Mouse (Mus musculus) heart, embryonic 11.5 days (tissue): ENCODE data around the gene Ikzf3. TPM values are rescaled to one million over a fixed set of nuclear protein-coding genes. Genes with fewer than 3 reads are reported as not detected.

Experiments
- ATAC-seq: fragments of 200-750 bp; cut with Nextera tagmentation; replicated peaks from 2 replicates; pipeline ENCODE4 v1.8.0; 2017; ENCODE audit warnings: moderate library complexity; ENCODE audit not compliant: insufficient number of reproducible peaks, low FRiP score, low TSS enrichment
- H3K27ac ChIP-seq: fragments of 300-500 bp; sonication (generic); 2 replicates; pipeline ENCODE4 v1.5.1; 2014; ENCODE audit warnings: mild to moderate bottlenecking, low read depth, low read length
- H3K27me3 ChIP-seq: fragments of 300-500 bp; sonication (generic); 2 replicates; pipeline ENCODE4 v1.6.1; 2014; ENCODE audit warnings: mild to moderate bottlenecking, low read length, mixed read lengths; ENCODE audit not compliant: control insufficient read depth, insufficient read depth
- H3K36me3 ChIP-seq: fragments of 300-500 bp; sonication (generic); 2 replicates; pipeline ENCODE4 v1.6.1; 2014; ENCODE audit warnings: mild to moderate bottlenecking, low read length, moderate library complexity, mixed read lengths; ENCODE audit not compliant: control insufficient read depth, insufficient read depth
- H3K4me1 ChIP-seq: fragments of 300-500 bp; sonication (generic); 2 replicates; pipeline ENCODE4 v1.6.1; 2014; ENCODE audit warnings: low read length; ENCODE audit not compliant: control insufficient read depth, insufficient read depth
- H3K4me2 ChIP-seq: fragments of 300-500 bp; sonication (generic); 2 replicates; pipeline ENCODE4 v1.6.1; 2014; ENCODE audit warnings: mild to moderate bottlenecking, moderate library complexity
- H3K4me3 ChIP-seq: fragments of 300-500 bp; sonication (generic); 2 replicates; pipeline ENCODE4 v1.5.1; 2014; ENCODE audit warnings: low read depth, low read length
- H3K9ac ChIP-seq: fragments of 300-500 bp; sonication (generic); 2 replicates; pipeline ENCODE4 v1.6.1; 2014; ENCODE audit warnings: mild to moderate bottlenecking, low read depth, low read length, moderate library complexity
- H3K9me3 ChIP-seq: fragments of 300-500 bp; sonication (generic); replicated peaks from 2 replicates; pipeline ENCODE4 v1.6.1; 2016; ENCODE audit warnings: low read length; ENCODE audit not compliant: control insufficient read depth
- WGBS: fragments of 180-500 bp; shearing (Covaris S2); extraction: QIAGEN DNeasy Blood & Tissue Kit; methylation state at CpG from one replicate; pipeline ENCODE4 v1.1.7; 2014; ENCODE audit not compliant: insufficient replicate concordance; 5-methylcytosine and 5-hydroxymethylcytosine counted together
- polyA plus RNA-seq: library from polyadenylated mRNA; unstranded; fragments of >200 nt; fragmentation: Nextera tagmentation; extraction: Ambion mirVana; gene quantifications from 2 replicates; pipeline ENCODE4 v1.2.1, GENCODE M21; 2014

Gene Ikzf3
- polyA plus RNA-seq, 1 experiment from 2014 or later: 0.13 TPM

DNA sequence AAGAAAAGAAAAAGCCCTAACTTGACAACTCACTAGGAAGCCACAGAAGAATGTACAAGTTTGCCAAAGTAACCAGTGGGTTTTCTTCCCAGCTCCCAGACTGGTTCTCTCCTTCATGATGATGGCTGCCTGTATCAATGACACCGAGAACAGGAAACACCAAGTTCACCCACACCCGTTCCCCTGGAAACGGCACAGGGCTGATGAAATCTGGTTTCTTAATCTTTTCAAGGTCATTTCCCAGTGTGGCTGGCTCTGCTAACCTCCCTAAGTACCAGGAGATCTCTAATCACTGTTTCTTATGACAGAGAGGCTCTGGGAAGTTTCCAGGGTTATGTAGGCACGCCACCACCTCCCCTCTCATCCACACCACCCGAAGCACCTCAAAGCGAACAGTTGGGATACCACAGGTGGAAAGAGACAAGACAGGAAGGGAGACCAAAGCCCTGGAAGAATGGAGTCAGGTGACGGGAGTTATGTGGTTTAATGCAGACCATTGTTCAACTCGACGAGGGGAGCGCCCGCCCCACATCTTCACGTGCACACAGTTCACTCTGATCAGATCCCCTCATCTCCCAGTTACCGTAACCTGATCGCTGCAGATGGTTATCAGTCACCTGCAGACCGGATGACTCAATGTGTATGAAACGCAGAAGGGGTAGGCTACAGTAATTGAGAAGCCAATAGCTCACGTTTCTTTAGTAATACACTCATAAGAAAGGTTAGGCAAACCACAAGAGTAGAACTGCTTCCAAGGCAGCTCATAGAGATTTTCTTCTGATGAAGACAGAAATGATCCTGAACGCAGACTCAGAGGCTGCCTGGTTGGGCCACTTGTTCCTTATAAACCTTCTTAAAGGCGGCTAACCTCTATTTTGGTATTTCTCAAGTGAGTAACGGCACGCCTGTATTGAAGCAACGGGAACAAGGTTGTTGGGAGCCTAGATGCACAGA lies 75.8 kb downstream of the Ikzf3 start:
- Histone ChIP-seq H3K4me1 (no peaks in the 10 kb centered on the region; the same call in 1 of the 2 replicates), H3K4me3 (no peak overlapping the region), H3K9me3 (no peaks in the 10 kb centered on the region), H3K4me2 (no peak overlapping the region), H3K36me3 (no peaks in the 10 kb centered on the region), H3K27me3 (no peaks in the 10 kb centered on the region), H3K27ac (no peak overlapping the region), H3K9ac (no peak overlapping the region)
- 69% methylated on average over 22 of the region's 22 CpGs for WGBS
- ATAC-seq: no peak

- no peak for ATAC-seq
- Histone ChIP-seq H3K36me3 (no peaks in the 10 kb centered on the region), H3K9me3 (no peaks in the 10 kb centered on the region), H3K4me3 (no peak overlapping the region), H3K4me1 (no peaks in the 10 kb centered on the region), H3K4me2 (no peak overlapping the region), H3K27me3 (peaks cover 16% of the 10 kb centered on the region), H3K27ac (no peak overlapping the region), H3K9ac (no peak overlapping the region)
- WGBS: 67% methylated on average over 6 of the region's 6 CpGs
Observed at GRCm38 (mm10) chr11:98464516-98464915, 81.3 kb downstream of the Ikzf3 start.

GRCm38 (mm10) chr11:98463911-98464310 lies 81.9 kb downstream of the Ikzf3 start:
- H3K36me3 ChIP-seq: no peaks in the 10 kb centered on the region
- H3K27ac ChIP-seq: no peak overlapping the region
- no peak overlapping the region for H3K4me3 ChIP-seq
- H3K4me1 ChIP-seq: no peaks in the 10 kb centered on the region
- no peaks in the 10 kb centered on the region for H3K9me3 ChIP-seq
- no peak overlapping the region for H3K4me2 ChIP-seq
- H3K9ac ChIP-seq: no peak overlapping the region
- H3K27me3 ChIP-seq: peaks cover 22% of the 10 kb centered on the region
- WGBS: 80% methylated on average over 9 of the region's 9 CpGs
- ATAC-seq: no peak

GRCm38 (mm10) chr11:98462255-98462654 lies 83.6 kb downstream of the Ikzf3 start:
- Histone ChIP-seq H3K9ac (no peak overlapping the region), H3K27me3 (peaks cover 33% of the 10 kb centered on the region), H3K4me1 (peaks cover 7% of the 10 kb centered on the region), H3K9me3 (no peaks in the 10 kb centered on the region), H3K36me3 (no peaks in the 10 kb centered on the region), H3K27ac (no peak overlapping the region), H3K4me2 (no peak overlapping the region), H3K4me3 (no peak overlapping the region)
- 79% methylated on average over 6 of the region's 6 CpGs for whole genome bisulfite sequencing
- ATAC-seq: no peak

GRCm38 (mm10) chr11:98461109-98461720 lies 84.6 kb downstream of the Ikzf3 start:
- Histone ChIP-seq H3K9me3 (no peaks in the 10 kb centered on the region), H3K9ac (no peak overlapping the region), H3K4me2 (no peak overlapping the region), H3K36me3 (no peaks in the 10 kb centered on the region), H3K4me1 (peaks cover 11% of the 10 kb centered on the region), H3K27me3 (peaks cover 33% of the 10 kb centered on the region), H3K4me3 (no peak overlapping the region), H3K27ac (no peak overlapping the region)
- no peak for ATAC-seq
- WGBS: 48% methylated on average over 6 of the region's 6 CpGs

DNA sequence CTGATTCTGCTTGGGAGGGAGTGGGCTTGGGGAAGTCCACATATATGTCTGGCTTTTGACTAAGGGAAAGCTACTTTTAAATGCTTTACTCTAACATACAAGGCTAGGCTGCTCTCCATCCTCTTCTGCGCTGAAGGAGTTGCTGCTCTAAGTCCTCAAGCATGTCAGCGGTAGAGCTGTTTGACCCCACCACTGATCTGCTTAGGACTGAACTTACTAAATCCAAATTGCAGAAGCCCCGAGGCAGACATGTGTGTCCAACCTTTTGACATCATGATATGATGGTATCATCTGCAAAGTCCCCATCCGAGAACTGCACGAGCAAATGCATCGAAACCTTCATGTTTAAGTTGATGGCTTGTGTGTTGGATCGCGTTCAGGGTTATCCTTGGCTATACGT lies 86.0 kb downstream of the Ikzf3 start:
- no peak overlapping the region for H3K9ac ChIP-seq

GRCm38 (mm10) chr11:98459071-98459741 lies 86.6 kb downstream of the Ikzf3 start:
- ATAC-seq: no peak
- Histone ChIP-seq H3K27me3 (peaks cover 33% of the 10 kb centered on the region), H3K4me3 (no peak overlapping the region), H3K4me2 (no peak overlapping the region), H3K9me3 (no peaks in the 10 kb centered on the region), H3K4me1 (peaks cover 11% of the 10 kb centered on the region), H3K27ac (no peak overlapping the region), H3K9ac (no peak overlapping the region), H3K36me3 (no peaks in the 10 kb centered on the region)
- 15% methylated on average over 11 of the region's 11 CpGs for WGBS

More for the DNA sequence above, 86.0 kb downstream of the Ikzf3 start:
- Histone ChIP-seq H3K9me3 (no peaks in the 10 kb centered on the region), H3K4me1 (peaks cover 11% of the 10 kb centered on the region), H3K36me3 (no peaks in the 10 kb centered on the region), H3K4me2 (no peak overlapping the region), H3K27ac (no peak overlapping the region), H3K4me3 (no peak overlapping the region), H3K27me3 (peaks cover 33% of the 10 kb centered on the region)
- 73% methylated on average over 9 of the region's 9 CpGs for WGBS
- ATAC-seq: no peak

GRCm38 (mm10) chr11:98458121-98458990 lies 87.5 kb downstream of the Ikzf3 start:
- Histone ChIP-seq H3K27ac (no peak overlapping the region), H3K4me3 (peak overlapping the region; percentile 64), H3K9ac (peak overlapping the region; percentile 71), H3K27me3 (peaks cover 33% of the 10 kb centered on the region), H3K4me2 (peak overlapping the region; percentile 95), H3K36me3 (no peaks in the 10 kb centered on the region), H3K9me3 (no peaks in the 10 kb centered on the region), H3K4me1 (peaks cover 11% of the 10 kb centered on the region)
- WGBS: 4% methylated on average over 21 of the region's 30 CpGs
- ATAC-seq: no peak; the same call in 1 of the 2 replicates
